Mouse (Mus musculus): ENCODE results near the gene Psmd1. TPM values are rescaled to one million over a fixed set of nuclear protein-coding genes. Genes with fewer than 3 reads are reported as not detected.
A peak's percentile ranks its signal among the peaks of the same experiment; 100 is the strongest.

Gene Psmd1
- polyA plus RNA-seq, 1 experiment, result 18.9 TPM

- Histone ChIP-seq H3K4me1 (peaks cover 34% of the 10 kb centered on the region), H3K4me3 (replicated peaks) (no peak overlapping the region), H3K27me3 (replicated peaks) (no peaks in the 10 kb centered on the region), H3K36me3 (replicated peaks; ENCODE audit: low read length) (peaks cover 13% of the 10 kb centered on the region), H3K9me3 (no peaks in the 10 kb centered on the region)
- TF ChIP-seq FLI1 (IDR thresholded peaks at IDR 0.05; ENCODE audit: low read length) (no peak), GATA1 (IDR thresholded peaks at IDR 0.05; ENCODE audit: borderline replicate concordance, low read length) (no peak)
Observed at GRCm38 (mm10) chr1:86182004-86182709, 118.0 kb downstream of the Psmd1 start.

- Histone ChIP-seq H3K27me3 (replicated peaks) (no peaks in the 10 kb centered on the region), H3K36me3 (replicated peaks; ENCODE audit: low read length) (peaks cover 13% of the 10 kb centered on the region), H3K4me1 (peaks cover 44% of the 10 kb centered on the region), H3K4me3 (replicated peaks) (no peak overlapping the region), H3K9me3 (no peaks in the 10 kb centered on the region)
- no peak for TF ChIP-seq GATA1 (IDR thresholded peaks at IDR 0.05; ENCODE audit: borderline replicate concordance, low read length)
- TF ChIP-seq FLI1 (IDR thresholded peaks at IDR 0.05; ENCODE audit: low read length), result no peak
Observed at GRCm38 (mm10) chr1:86183577-86184263, 119.5 kb downstream of the Psmd1 start.

GRCm38 (mm10) chr1:86186762-86187161 lies 122.6 kb downstream of the Psmd1 start:
- H3K36me3 ChIP-seq (replicated peaks; ENCODE audit: low read length), result peaks cover 17% of the 10 kb centered on the region
- peaks cover 56% of the 10 kb centered on the region for H3K4me1 ChIP-seq
- H3K4me3 ChIP-seq (replicated peaks), result peak overlapping the region; percentile 29
- H3K9me3 ChIP-seq, result no peaks in the 10 kb centered on the region
- no peaks in the 10 kb centered on the region for H3K27me3 ChIP-seq (replicated peaks)
- TF ChIP-seq GATA1 (IDR thresholded peaks at IDR 0.05; ENCODE audit: borderline replicate concordance, low read length) (no peak), FLI1 (IDR thresholded peaks at IDR 0.05; ENCODE audit: low read length) (no peak)

GRCm38 (mm10) chr1:86187856-86188255 lies 123.7 kb downstream of the Psmd1 start:
- Histone ChIP-seq H3K9me3 (no peaks in the 10 kb centered on the region), H3K27me3 (replicated peaks) (no peaks in the 10 kb centered on the region), H3K4me3 (replicated peaks) (no peak overlapping the region), H3K36me3 (replicated peaks; ENCODE audit: low read length) (peaks cover 17% of the 10 kb centered on the region), H3K4me1 (peaks cover 56% of the 10 kb centered on the region)
- TF ChIP-seq GATA1 (IDR thresholded peaks at IDR 0.05; ENCODE audit: borderline replicate concordance, low read length), result no peak
- TF ChIP-seq FLI1 (IDR thresholded peaks at IDR 0.05; ENCODE audit: low read length), result no peak

GRCm38 (mm10) chr1:86188271-86188670 lies 124.1 kb downstream of the Psmd1 start:
- Histone ChIP-seq H3K36me3 (replicated peaks; ENCODE audit: low read length) (peaks cover 19% of the 10 kb centered on the region), H3K9me3 (peaks cover under 1% of the 10 kb centered on the region; the same call in 1 of the 2 replicates), H3K4me3 (replicated peaks) (no peak overlapping the region), H3K27me3 (replicated peaks) (no peaks in the 10 kb centered on the region), H3K4me1 (peaks cover 56% of the 10 kb centered on the region)
- TF ChIP-seq GATA1 (IDR thresholded peaks at IDR 0.05; ENCODE audit: borderline replicate concordance, low read length) (no peak), FLI1 (IDR thresholded peaks at IDR 0.05; ENCODE audit: low read length) (no peak)

Other genes starting within 250 kb of the Psmd1 start
- gene Itm2c, start 170.1 kb upstream of the Psmd1 start, polyA plus RNA-seq (2012; ENCODE audit: insufficient read depth, low replicate concordance), result 10.0 and 50.2 TPM in 2 replicates
- not detected in 2 replicates for gene 4933407L21Rik, start 135.9 kb upstream of the Psmd1 start, polyA plus RNA-seq (2012; ENCODE audit: insufficient read depth, low replicate concordance)
- gene Gpr55, start 103.4 kb upstream of the Psmd1 start, polyA plus RNA-seq (2012; ENCODE audit: insufficient read depth, low replicate concordance), result not detected in 2 replicates
- not detected in 2 replicates for gene Spata3, start 47.6 kb upstream of the Psmd1 start, polyA plus RNA-seq (2012; ENCODE audit: insufficient read depth, low replicate concordance)
- gene 2810459M11Rik, start 18.5 kb upstream of the Psmd1 start, polyA plus RNA-seq (2012; ENCODE audit: insufficient read depth, low replicate concordance), result not detected in 2 replicates
- gene Htr2b, start 47.6 kb downstream of the Psmd1 start, polyA plus RNA-seq (2012; ENCODE audit: insufficient read depth, low replicate concordance), result not detected in 2 replicates
- 3.3 and 3.4 TPM in 2 replicates for gene Gm21972, start 69.2 kb downstream of the Psmd1 start, polyA plus RNA-seq (2012; ENCODE audit: insufficient read depth, low replicate concordance)
- gene Armc9, start 90.4 kb downstream of the Psmd1 start, polyA plus RNA-seq (2012; ENCODE audit: insufficient read depth, low replicate concordance), result 1.1 TPM in 1 of 2 replicates, not detected in the other
- gene B3gnt7, start 238.4 kb downstream of the Psmd1 start, polyA plus RNA-seq (2012; ENCODE audit: insufficient read depth, low replicate concordance), result 3.7 and 8.8 TPM in 2 replicates

Data from megakaryocyte, embryonic 14.5 days (primary cell).